Mouse (Mus musculus): ENCODE results near the gene Eci1. TPM values are rescaled to one million over a fixed set of nuclear protein-coding genes. Genes with fewer than 3 reads are reported as not detected.
"Not testable (repeated sequence)": the region's sequence is repeated elsewhere in the genome, so short reads cannot be mapped to it uniquely, and the experiment has no call there.

Gene Eci1
- polyA plus RNA-seq, 1 experiment from 2014 or later, result 109 TPM

- WGBS, result under 1% methylated on average over 21 of the region's 21 CpGs
- Histone ChIP-seq H3K9me3 (replicated peaks; ENCODE audit: low read length) (no peaks in the 10 kb centered on the region), H3K36me3 (ENCODE audit: insufficient read depth, low read length) (peaks cover 18% of the 10 kb centered on the region), H3K27me3 (ENCODE audit: insufficient read depth, low read length) (no peaks in the 10 kb centered on the region), H3K4me2 (ENCODE audit: low read length) (peak overlapping the region; percentile 80), H3K27ac (peak overlapping the region; percentile 88), H3K9ac (ENCODE audit: low read depth, low read length) (peak overlapping the region; percentile 91), H3K4me1 (replicated peaks; ENCODE audit: insufficient read depth, low read length) (peaks cover 14% of the 10 kb centered on the region; the same call in 1 of the 2 replicates), H3K4me3 (replicated peaks; ENCODE audit: low read depth, low read length) (peak overlapping the region; percentile 87)
- ATAC-seq (replicated peaks; ENCODE audit: low FRiP score, low read depth), result 0 out of 2 replicates have a peak, but pooled peaks have one; percentile 1
- no peak for TF ChIP-seq CTCF (IDR thresholded peaks at IDR 0.05; ENCODE audit: low read depth)
- peak; percentile 12 for DNase-seq (ENCODE audit: low spot score)
These were observed 11.4 kb upstream of the Eci1 start for GRCm38 (mm10) chr17:24415011-24415410.

GRCm38 (mm10) chr17:24416051-24416652 is 10.3 kb upstream of the Eci1 start:
- no peaks in the 10 kb centered on the region for H3K9me3 ChIP-seq (replicated peaks; ENCODE audit: low read length)
- WGBS, result 81% methylated on average over 3 of the region's 3 CpGs
- H3K4me2 ChIP-seq (ENCODE audit: low read length), result peak overlapping the region; percentile 80
- no peaks in the 10 kb centered on the region for H3K27me3 ChIP-seq (ENCODE audit: insufficient read depth, low read length)
- H3K36me3 ChIP-seq (ENCODE audit: insufficient read depth, low read length), result peaks cover 25% of the 10 kb centered on the region
- no peak for DNase-seq (ENCODE audit: low spot score)
- no peak overlapping the region for H3K27ac ChIP-seq
- ATAC-seq (replicated peaks; ENCODE audit: low FRiP score, low read depth), result no peak
- peaks cover 14% of the 10 kb centered on the region; the same call in 1 of the 2 replicates for H3K4me1 ChIP-seq (replicated peaks; ENCODE audit: insufficient read depth, low read length)
- TF ChIP-seq CTCF (IDR thresholded peaks at IDR 0.05; ENCODE audit: low read depth), result no peak
- H3K9ac ChIP-seq (ENCODE audit: low read depth, low read length), result peak overlapping the region; percentile 91
- peak overlapping the region; percentile 87; the same call in 1 of the 2 replicates for H3K4me3 ChIP-seq (replicated peaks; ENCODE audit: low read depth, low read length)

GRCm38 (mm10) chr17:24423114-24423513 is 3.3 kb upstream of the Eci1 start:
- 89% methylated on average over 4 of the region's 4 CpGs for WGBS
- no peak for TF ChIP-seq CTCF (IDR thresholded peaks at IDR 0.05; ENCODE audit: low read depth)
- Histone ChIP-seq H3K27me3 (ENCODE audit: insufficient read depth, low read length) (no peaks in the 10 kb centered on the region), H3K4me1 (replicated peaks; ENCODE audit: insufficient read depth, low read length) (no peaks in the 10 kb centered on the region), H3K27ac (no peak overlapping the region), H3K36me3 (ENCODE audit: insufficient read depth, low read length) (peaks cover 51% of the 10 kb centered on the region), H3K9ac (ENCODE audit: low read depth, low read length) (no peak overlapping the region), H3K4me3 (replicated peaks; ENCODE audit: low read depth, low read length) (no peak overlapping the region), H3K4me2 (ENCODE audit: low read length) (no peak overlapping the region), H3K9me3 (replicated peaks; ENCODE audit: low read length) (no peaks in the 10 kb centered on the region)
- ATAC-seq (replicated peaks; ENCODE audit: low FRiP score, low read depth) (no peak), DNase-seq (ENCODE audit: low spot score) (no peak)

- Histone ChIP-seq H3K4me2 (ENCODE audit: low read length) (no peak overlapping the region), H3K27me3 (ENCODE audit: insufficient read depth, low read length) (no peaks in the 10 kb centered on the region), H3K36me3 (ENCODE audit: insufficient read depth, low read length) (peaks cover 41% of the 10 kb centered on the region), H3K9me3 (replicated peaks; ENCODE audit: low read length) (no peaks in the 10 kb centered on the region), H3K4me1 (replicated peaks; ENCODE audit: insufficient read depth, low read length) (no peaks in the 10 kb centered on the region), H3K9ac (ENCODE audit: low read depth, low read length) (no peak overlapping the region), H3K4me3 (replicated peaks; ENCODE audit: low read depth, low read length) (no peak overlapping the region), H3K27ac (no peak overlapping the region)
- no peak for TF ChIP-seq CTCF (IDR thresholded peaks at IDR 0.05; ENCODE audit: low read depth)
- no peak for ATAC-seq (replicated peaks; ENCODE audit: low FRiP score, low read depth)
- WGBS, result 92% methylated on average over 5 of the region's 5 CpGs
- DNase-seq (ENCODE audit: low spot score), result no peak
These were observed 2.0 kb upstream of the Eci1 start for GRCm38 (mm10) chr17:24424489-24424888.

- H3K27ac ChIP-seq; H3K4me1 ChIP-seq (replicated peaks; ENCODE audit: insufficient read depth, low read length); H3K4me3 ChIP-seq (replicated peaks; ENCODE audit: low read depth, low read length); H3K9ac ChIP-seq (ENCODE audit: low read depth, low read length); H3K4me2 ChIP-seq (ENCODE audit: low read length); DNase-seq (ENCODE audit: low spot score); ATAC-seq (replicated peaks; ENCODE audit: low FRiP score, low read depth); H3K9me3 ChIP-seq (replicated peaks; ENCODE audit: low read length); H3K27me3 ChIP-seq (ENCODE audit: insufficient read depth, low read length): not testable (repeated sequence)
- H3K36me3 ChIP-seq (ENCODE audit: insufficient read depth, low read length), result peaks cover 35% of the 10 kb centered on the region
- WGBS, result 97% methylated on average over 4 of the region's 8 CpGs
These were observed 1.1 kb upstream of the Eci1 start for GRCm38 (mm10) chr17:24425326-24425725.

GRCm38 (mm10) chr17:24425905-24426304 is 536 bp upstream of the Eci1 start:
- WGBS, result 87% methylated on average over 7 of the region's 7 CpGs
- H3K9ac ChIP-seq (ENCODE audit: low read depth, low read length), result no peak overlapping the region

More at GRCm38 (mm10) chr17:24425905-24426304, 536 bp upstream of the Eci1 start:
- TF ChIP-seq CTCF (IDR thresholded peaks at IDR 0.05; ENCODE audit: low read depth), result no peak
- ATAC-seq (replicated peaks; ENCODE audit: low FRiP score, low read depth) (no peak), DNase-seq (ENCODE audit: low spot score) (no peak)
- no peak overlapping the region for H3K4me3 ChIP-seq (replicated peaks; ENCODE audit: low read depth, low read length)
- peak overlapping the region; percentile 98 for H3K27ac ChIP-seq
- H3K4me1 ChIP-seq (replicated peaks; ENCODE audit: insufficient read depth, low read length), result no peaks in the 10 kb centered on the region
- H3K36me3 ChIP-seq (ENCODE audit: insufficient read depth, low read length), result peaks cover 31% of the 10 kb centered on the region
- H3K9me3 ChIP-seq (replicated peaks; ENCODE audit: low read length), result no peaks in the 10 kb centered on the region
- H3K4me2 ChIP-seq (ENCODE audit: low read length), result peak overlapping the region; percentile 80; the same call in 1 of the 2 replicates
- no peaks in the 10 kb centered on the region for H3K27me3 ChIP-seq (ENCODE audit: insufficient read depth, low read length)
